Mouse (Mus musculus): ENCODE results near the gene Nol9.

DNA sequence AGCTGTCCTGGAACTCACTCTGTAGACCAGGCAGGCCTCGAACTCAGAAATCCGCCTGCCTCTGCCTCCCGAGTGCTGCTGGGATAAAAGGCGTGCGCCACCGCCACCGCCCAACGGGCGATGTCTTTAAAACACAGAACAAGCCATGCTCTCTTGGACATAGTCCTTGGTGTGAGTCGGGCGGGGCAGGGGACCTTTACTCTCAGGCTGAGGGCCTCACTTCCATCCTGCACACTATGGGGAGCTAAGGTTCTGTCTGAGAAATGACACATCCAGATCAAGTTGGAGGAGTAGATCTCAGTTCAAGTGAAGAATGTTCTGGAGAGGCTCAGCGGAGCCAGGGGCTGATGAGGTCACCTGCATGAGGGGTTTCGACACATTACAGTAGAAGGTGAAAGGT is 6.2 kb upstream of the Nol9 start:
- TF ChIP-seq HCFC1 (IDR thresholded peaks at IDR 0.05; ENCODE audit: borderline replicate concordance, insufficient read depth, low read length) (no peak), MAFK (IDR thresholded peaks at IDR 0.05; ENCODE audit: insufficient read depth, low read depth, low read length) (no peak), CHD2 (IDR thresholded peaks at IDR 0.05; ENCODE audit: low read depth, low read length) (no peak), ZNF384 (IDR thresholded peaks at IDR 0.05; ENCODE audit: low read depth, low read length) (no peak), ZC3H11A (IDR thresholded peaks at IDR 0.05; ENCODE audit: borderline replicate concordance, low read depth, low read length) (no peak)
